Mouse (Mus musculus) embryonic facial prominence, embryonic 14.5 days (tissue): ENCODE results near the gene Olfr867. TPM values are rescaled to one million over a fixed set of nuclear protein-coding genes. Genes with fewer than 3 reads are reported as not detected.

ENCODE experiments used
- microRNA-seq: library from miRNA; unstranded; fragments of <30 nt; microRNA quantifications from one replicate; pipeline ENCODE4, GENCODE M21; 2016; ENCODE audit warnings: borderline number of aligned reads
- polyA plus RNA-seq: library from polyadenylated mRNA; unstranded; fragments of >200 nt; fragmentation: Nextera tagmentation; extraction: Ambion mirVana; gene quantifications from 2 replicates; pipeline ENCODE4 v1.2.1, GENCODE M21; 2014

The Olfr867 gene
- polyA plus RNA-seq, 1 experiment from 2014 or later, result not detected

Small RNA genes within 50 kb of the gene (microRNA-seq; reads per million reads assigned to microRNA genes)
- not detected for gene Gm26231
- not detected for gene Gm44395

Other genes starting within 250 kb of the Olfr867 start
- gene Olfr860, start 207.8 kb downstream of the Olfr867 start, polyA plus RNA-seq, result not detected in 2 replicates
- 0.17 TPM in 1 of 2 replicates, not detected in the other for gene Olfr862, start 169.6 kb downstream of the Olfr867 start, polyA plus RNA-seq
- gene Olfr77, start 140.7 kb downstream of the Olfr867 start, polyA plus RNA-seq, result 0.18 and 0.35 TPM in 2 replicates
- gene Olfr866, start 29.5 kb downstream of the Olfr867 start, polyA plus RNA-seq, result not detected in 2 replicates
- 0.06 TPM in 1 of 2 replicates, not detected in the other for gene Olfr868, start 41.1 kb upstream of the Olfr867 start, polyA plus RNA-seq
- not detected in 2 replicates for gene Olfr869, start 71.4 kb upstream of the Olfr867 start, polyA plus RNA-seq
- gene Olfr870, start 116.5 kb upstream of the Olfr867 start, polyA plus RNA-seq, result not detected in 2 replicates
- not detected in 2 replicates for gene Olfr871, start 154.6 kb upstream of the Olfr867 start, polyA plus RNA-seq
- not detected in 2 replicates for gene Olfr872, start 179.6 kb upstream of the Olfr867 start, polyA plus RNA-seq
- gene Olfr39, start 224.8 kb upstream of the Olfr867 start, polyA plus RNA-seq, result not detected in 2 replicates
- not detected in 2 replicates for gene Olfr873, start 241.0 kb upstream of the Olfr867 start, polyA plus RNA-seq